Comparison of ENCODE assay signal across 13 mouse cellular contexts in the genomic region with DNA sequence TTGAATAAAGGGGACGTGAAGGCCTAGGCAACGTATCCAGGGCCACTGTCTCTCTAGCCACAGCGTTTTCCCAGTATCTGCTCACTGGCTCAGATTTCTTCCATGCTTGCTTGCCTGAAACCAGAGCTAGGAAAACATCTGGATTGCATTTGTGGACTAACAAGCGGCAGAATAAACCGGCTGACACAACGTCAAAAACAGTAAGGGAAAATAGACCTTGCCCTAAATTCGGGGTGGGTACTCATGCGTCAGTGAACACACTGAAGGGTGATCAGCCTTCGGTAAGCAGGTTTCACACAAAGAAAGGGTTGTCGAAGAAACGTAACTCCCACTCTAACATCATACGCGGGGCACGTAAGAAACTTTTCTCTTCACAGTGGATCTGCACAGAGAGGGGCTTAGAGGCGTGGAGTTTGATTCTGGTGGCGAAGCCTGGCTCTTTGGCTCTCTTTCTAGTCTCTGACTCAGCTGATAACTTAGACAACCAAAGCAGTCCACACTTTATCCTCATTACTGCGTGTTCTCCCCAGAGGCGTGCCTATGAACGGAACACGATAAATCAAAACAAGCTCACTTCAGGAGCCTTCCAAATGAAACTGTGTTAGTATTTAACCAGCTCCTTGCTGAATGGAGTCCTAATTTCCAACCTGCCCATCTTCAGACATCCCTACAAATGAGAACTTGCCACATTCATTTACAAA.
DNase-seq lines count a peak whose midpoint lies in the region; ATAC-seq and TF ChIP-seq lines count a peak whose summit lies in the region.
"Had no signal": no experiment of that assay in that cellular context is flagged by ENCODE, and none has a peak within 500 bp of the region (broad histone marks: within the 10 kb centered on the region; RNA-seq: fewer than 3 reads in every experiment).

No protein-coding gene starts in this region.

- 0 out of 2 replicates have a peak, but pooled peaks cover 7% of the 10 kb centered on the region for H3K4me1 ChIP-seq in kidney, postnatal 0 days (replicated peaks; ENCODE audit: insufficient read depth, low read length)
- H3K4me1 ChIP-seq in limb, embryonic 15.5 days, result peaks cover 37% of the 10 kb centered on the region
- H3K4me1 ChIP-seq: midbrain, embryonic 12.5 days had no signal

- no peak overlapping the region for H3K9ac ChIP-seq in kidney, postnatal 0 days (ENCODE audit: low read depth, low read length)
- no peak overlapping the region for H3K9ac ChIP-seq in limb, embryonic 15.5 days
- H3K9ac ChIP-seq: hindbrain, embryonic 13.5 days; midbrain, embryonic 12.5 days had no signal

- no peaks in the 10 kb centered on the region for H3K9me3 ChIP-seq in kidney, postnatal 0 days (replicated peaks; ENCODE audit: low read length)
- H3K9me3 ChIP-seq in limb, embryonic 15.5 days, result no peaks in the 10 kb centered on the region
- H3K9me3 ChIP-seq: hindbrain, embryonic 13.5 days; midbrain, embryonic 12.5 days had no signal

- H3K36me3 ChIP-seq in kidney, postnatal 0 days (ENCODE audit: insufficient read depth, low read length), result 0 out of 2 replicates have a peak, but pooled peaks cover 7% of the 10 kb centered on the region
- peaks cover 25% of the 10 kb centered on the region for H3K36me3 ChIP-seq in limb, embryonic 15.5 days
- H3K36me3 ChIP-seq: midbrain, embryonic 12.5 days had no signal

- no peak for ATAC-seq in kidney, postnatal 0 days (replicated peaks; ENCODE audit: low FRiP score, low read depth)
- ATAC-seq in limb, embryonic 15.5 days (ENCODE audit: insufficient number of reproducible peaks, low FRiP score, low TSS enrichment, low read depth), result peak; percentile 28; the same call in 1 of the 2 replicates
- ATAC-seq in monocyte, adult 5-6 weeks (replicated peaks; ENCODE audit: insufficient number of reproducible peaks, low FRiP score, low TSS enrichment, poor library complexity, severe bottlenecking), result no peak

- 29% methylated on average over 20 of the region's 20 CpGs for WGBS in kidney, postnatal 0 days
- WGBS in limb, embryonic 15.5 days, result 24% methylated on average over 20 of the region's 20 CpGs

- H3K27ac ChIP-seq in kidney, postnatal 0 days, result peak overlapping the region; percentile 8; the same call in 1 of the 2 replicates
- H3K27ac ChIP-seq in limb, embryonic 15.5 days, result peak overlapping the region; percentile 92
- H3K27ac ChIP-seq: hindbrain, embryonic 13.5 days; midbrain, embryonic 12.5 days had no signal

- DNase-seq in kidney, postnatal 0 days (ENCODE audit: low spot score), result peak; percentile 76
- no peak for DNase-seq in kidney, adult 9 months
- peak; percentile 25 for DNase-seq in embryo, embryonic 9.5 days (ENCODE audit: extremely low spot score)
- DNase-seq in heart, adult 9 months (ENCODE audit: low spot score in 2 of 2), result peak; percentile 24 to 49
- DNase-seq in cerebellum, adult 11-12 months, result no peak
- DNase-seq in frontal cortex, postnatal 36 days (ENCODE audit: low spot score in 2 of 2), result no peak
- DNase-seq: adrenal gland, postnatal 25 days; cerebellum, postnatal 14 days; thymus, postnatal 14 days had no signal

- peak overlapping the region; percentile 41 for H3K4me2 ChIP-seq in kidney, postnatal 0 days (ENCODE audit: low read length)
- peak overlapping the region; percentile 24; the same call in 1 of the 2 replicates for H3K4me2 ChIP-seq in limb, embryonic 15.5 days
- H3K4me2 ChIP-seq: hindbrain, embryonic 13.5 days; midbrain, embryonic 12.5 days had no signal

- TF ChIP-seq CTCF in kidney, postnatal 0 days (IDR thresholded peaks at IDR 0.05; ENCODE audit: low read depth), result no peak

- H3K4me3 ChIP-seq in kidney, postnatal 0 days (replicated peaks; ENCODE audit: low read depth, low read length), result no peak overlapping the region
- H3K4me3 ChIP-seq in limb, embryonic 15.5 days, result no peak overlapping the region
- H3K4me3 ChIP-seq: hindbrain, embryonic 13.5 days; midbrain, embryonic 12.5 days had no signal

- H3K27me3 ChIP-seq in kidney, postnatal 0 days (ENCODE audit: insufficient read depth, low read length), result no peaks in the 10 kb centered on the region
- H3K27me3 ChIP-seq in limb, embryonic 15.5 days, result no peaks in the 10 kb centered on the region
- H3K27me3 ChIP-seq: hindbrain, embryonic 13.5 days; midbrain, embryonic 12.5 days had no signal

Comparison
In these comparisons a context has a peak if more than half of its experiments do, and no peak if none do; other contexts are left out.
1. DNase-seq: peak in kidney, postnatal 0 days (single experiment), embryo, embryonic 9.5 days (single experiment) and heart, adult 9 months (2 of 2); none in kidney, adult 9 months (single experiment), cerebellum, adult 11-12 months (single experiment) and frontal cortex, postnatal 36 days (0 of 2).